Mouse (Mus musculus) megakaryocyte, embryonic 14.5 days (primary cell): ENCODE measurements at regions not wholly inside any gene's neighbourhood (a gene's known extent, or its start where the extent isn't known, plus 50 kb on each side); places are given as distances from the start of the nearest gene placed in this dataset.

ENCODE experiments used
- FLI1 ChIP-seq: IDR thresholded peaks from 2 replicates; pipeline ENCODE4 v1.6.1; 2012; ENCODE audit warnings: low read length, inconsistent platforms, mixed read lengths
- GATA1 ChIP-seq: IDR thresholded peaks from 3 replicates; pipeline ENCODE4 v1.6.1; 2012; ENCODE audit warnings: mixed read lengths, low read length, inconsistent platforms, borderline replicate concordance

GRCm38 (mm10) chr9:73258640-73259039 lies 145.4 kb downstream of the Rsl24d1 start:
- TF ChIP-seq GATA1 (no peak), FLI1 (no peak)
